Mouse (Mus musculus) MEL (cell line): ENCODE results near the gene Rab11fip5.

Source experiments
- CTCF ChIP-seq, 3 experiments: IDR thresholded peaks in 2 of 3; conservative IDR thresholded peaks in 1 of 3; 2 replicates each; pipeline ENCODE4 v1.5.1; 2011 to 2012; ENCODE audit warnings: low read length in 3 of 3, low read depth in 2 of 3, mild to moderate bottlenecking in 2 of 3, improper control_type of control experiment in 1 of 3, inconsistent platforms in 1 of 3, mixed read lengths in 1 of 3, moderate library complexity in 1 of 3; ENCODE audit not compliant: control insufficient read depth in 1 of 3, insufficient read depth in 1 of 3, poor library complexity in 1 of 3, severe bottlenecking in 1 of 3
- E2F4 ChIP-seq: IDR thresholded peaks from 2 replicates; pipeline ENCODE4 v1.6.1; 2011; ENCODE audit warnings: low read depth, low read length, improper control_type of control experiment, borderline replicate concordance
- EP300 ChIP-seq, 2 experiments: IDR thresholded peaks; 2 replicates each; pipeline ENCODE4 v1.6.1; 2011; ENCODE audit warnings: improper control_type of control experiment in 2 of 2, low read length in 2 of 2, low read depth in 1 of 2, mild to moderate bottlenecking in 1 of 2
- JUND ChIP-seq: IDR thresholded peaks from 2 replicates; pipeline ENCODE4 v1.6.1; 2011; ENCODE audit warnings: low read depth, mild to moderate bottlenecking, improper control_type of control experiment, low read length
- MAZ ChIP-seq: IDR thresholded peaks from 2 replicates; pipeline ENCODE4 v1.6.1; 2012; ENCODE audit warnings: low read depth, mild to moderate bottlenecking, inconsistent platforms, low read length, improper control_type of control experiment
- MEF2A ChIP-seq: IDR thresholded peaks from 2 replicates; pipeline ENCODE4 v1.6.1; 2014; ENCODE audit warnings: low read depth, mild to moderate bottlenecking, inconsistent platforms, low read length, improper control_type of control experiment; ENCODE audit not compliant: poor library complexity, insufficient replicate concordance, severe bottlenecking; ENCODE audit errors: extremely low read depth
- POLR2A ChIP-seq, 2 experiments: IDR thresholded peaks; 2 replicates each; pipeline ENCODE4 v1.6.1; 2011 to 2012; ENCODE audit warnings: low read length in 2 of 2, mild to moderate bottlenecking in 2 of 2, control low read depth in 1 of 2, improper control_type of control experiment in 1 of 2, low read depth in 1 of 2, moderate library complexity in 1 of 2; ENCODE audit not compliant: control insufficient read depth in 1 of 2, insufficient read depth in 1 of 2, poor library complexity in 1 of 2
- RAD21 ChIP-seq: IDR thresholded peaks from 2 replicates; pipeline ENCODE4 v1.6.1; 2011; ENCODE audit warnings: mild to moderate bottlenecking, low read depth, low read length, improper control_type of control experiment
- SIN3A ChIP-seq: IDR thresholded peaks from 2 replicates; pipeline ENCODE4 v1.6.1; 2012; ENCODE audit warnings: low read length, improper control_type of control experiment, inconsistent platforms
- TCF12 ChIP-seq: IDR thresholded peaks from 2 replicates; pipeline ENCODE4 v1.6.1; 2014; ENCODE audit warnings: low read depth, mild to moderate bottlenecking, inconsistent platforms, low read length, improper control_type of control experiment, moderate library complexity
- UBTF ChIP-seq: IDR thresholded peaks from 2 replicates; pipeline ENCODE4 v1.6.1; 2012; ENCODE audit warnings: low read depth, mild to moderate bottlenecking, inconsistent platforms, low read length, improper control_type of control experiment, moderate library complexity, borderline replicate concordance; ENCODE audit not compliant: insufficient read depth
- USF1 ChIP-seq: IDR thresholded peaks from 2 replicates; pipeline ENCODE4 v1.6.1; 2014; ENCODE audit warnings: low read depth, mild to moderate bottlenecking, inconsistent platforms, low read length, improper control_type of control experiment, moderate library complexity
- ZNF384 ChIP-seq: IDR thresholded peaks from 2 replicates; pipeline ENCODE4 v1.6.1; 2012; ENCODE audit warnings: low read depth, mild to moderate bottlenecking, inconsistent platforms, low read length, improper control_type of control experiment

GRCm38 (mm10) chr6:85343027-85343426 is 31.4 kb downstream of the Rab11fip5 start:
- TF ChIP-seq JUND, result no peak
- no peak for TF ChIP-seq CTCF (IDR thresholded peaks at IDR 0.05 in 2 of 3, conservative IDR thresholded peaks at IDR 0.05 in 1 of 3; ENCODE audit: control insufficient read depth in 1 of 3, insufficient read depth in 1 of 3, low read depth in 2 of 3, low read length in 3 of 3, poor library complexity in 1 of 3, severe bottlenecking in 1 of 3)
- no peak for TF ChIP-seq USF1
- TF ChIP-seq SIN3A, result no peak
- no peak for TF ChIP-seq MAZ
- no peak for TF ChIP-seq E2F4
- TF ChIP-seq RAD21, result no peak
- no peak for TF ChIP-seq TCF12
- no peak for TF ChIP-seq UBTF
- TF ChIP-seq MEF2A, result no peak
- TF ChIP-seq ZNF384, result no peak
- no peak for TF ChIP-seq EP300 (IDR thresholded peaks at IDR 0.05; ENCODE audit: low read depth in 1 of 2, low read length in 2 of 2)
- no peak for TF ChIP-seq POLR2A (IDR thresholded peaks at IDR 0.05; ENCODE audit: control insufficient read depth in 1 of 2, insufficient read depth in 1 of 2, low read depth in 1 of 2, low read length in 2 of 2, poor library complexity in 1 of 2)
